Mouse (Mus musculus): ENCODE results near the gene Ppp1r15b. TPM values are rescaled to one million over a fixed set of nuclear protein-coding genes. Genes with fewer than 3 reads are reported as not detected.

The Ppp1r15b gene
- total RNA-seq, 2 experiments from 2014 or later, result 43.6 to 44.1 TPM

DNA sequence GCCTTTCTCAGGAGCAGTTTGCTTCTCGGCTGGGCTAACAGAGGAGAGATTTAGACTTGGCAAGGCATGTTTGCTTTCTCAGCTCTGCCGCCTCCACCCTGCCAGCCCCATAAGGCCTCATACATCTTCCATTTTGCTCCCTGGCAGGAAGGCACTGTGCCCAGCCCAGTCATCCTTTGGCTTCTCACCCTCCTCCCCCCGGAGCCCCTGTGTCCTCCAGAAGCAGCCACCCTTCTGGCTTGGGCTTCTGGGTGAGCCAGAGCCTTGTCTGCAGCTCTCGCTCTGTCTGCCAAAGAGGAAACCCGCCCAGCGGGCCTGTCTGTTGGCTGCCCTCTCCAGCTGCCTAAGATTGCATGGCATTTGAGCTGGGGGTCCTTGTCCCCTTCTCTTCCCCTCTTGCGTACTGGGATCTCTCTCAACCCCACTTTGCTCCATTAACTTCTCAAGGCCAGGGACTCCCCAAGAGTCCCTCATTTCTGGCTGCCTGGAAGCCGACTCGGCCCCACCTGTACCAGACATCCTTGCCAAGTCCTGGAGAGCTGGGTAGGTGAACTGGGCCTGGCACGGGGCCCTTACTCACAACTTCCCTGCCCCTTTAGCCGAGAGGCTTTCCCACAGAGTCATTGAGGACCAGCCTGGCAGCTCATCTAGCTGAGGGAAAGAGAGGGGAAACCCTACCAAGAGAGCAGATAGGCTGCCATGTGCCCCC is 47.9 kb downstream of the Ppp1r15b start:
- peak; percentile 48 to 55 for DNase-seq (ENCODE audit: extremely low spot score in 1 of 2, low spot score in 2 of 2)
- intact Hi-C loops (cut with DNase I), result loop anchor here (2.0 to 10.0 kb wide), 2 partner anchors 172 to 426 kb away; partner anchors contain the start of gene Ren1

DNA sequence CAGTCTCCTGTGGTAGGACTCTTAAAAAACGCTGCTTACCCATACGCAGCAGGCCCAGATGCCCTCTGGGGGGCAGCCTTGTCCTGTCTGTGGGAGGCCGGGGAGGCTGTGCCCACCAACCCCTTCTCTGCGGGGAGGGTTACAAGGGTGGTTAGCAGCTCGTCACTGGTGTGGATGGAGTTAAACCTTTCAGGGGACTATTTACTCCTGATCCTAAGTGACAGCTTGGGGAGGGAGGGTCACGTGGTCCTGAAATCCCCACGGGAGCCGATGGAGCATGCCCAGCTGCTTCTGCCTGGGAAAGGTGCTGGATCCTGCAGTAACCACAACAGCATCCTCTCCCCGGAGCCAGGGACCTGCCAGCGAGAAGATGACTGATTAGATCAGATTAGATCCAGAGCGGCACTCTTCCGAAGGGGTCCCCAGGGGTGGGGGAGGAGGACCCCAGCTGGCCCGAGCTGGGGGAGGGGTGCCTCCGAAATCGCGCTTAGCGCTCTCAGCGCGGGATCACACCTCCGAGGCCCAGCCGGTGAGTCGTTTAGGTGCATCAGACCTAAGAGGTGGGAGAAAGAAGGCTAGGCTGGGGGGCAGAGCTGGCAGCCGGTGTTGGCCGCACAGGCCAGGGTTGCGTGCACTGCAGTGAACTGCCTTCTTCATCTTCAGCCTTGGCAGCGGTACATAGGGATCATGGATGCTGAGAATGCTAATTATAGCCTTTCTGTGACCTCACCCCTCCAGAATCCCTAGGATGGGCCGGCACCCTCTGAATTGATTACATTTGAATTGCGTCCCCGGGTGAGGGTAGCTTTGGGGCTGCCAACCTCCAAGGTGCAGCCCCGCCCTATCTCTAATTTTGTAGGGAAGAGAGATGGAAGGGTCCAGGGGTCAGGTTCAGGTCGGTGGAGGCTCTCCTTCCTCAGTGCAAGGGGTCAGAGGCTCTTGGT is 50.4 kb downstream of the Ppp1r15b start:
- intact Hi-C loops (cut with DNase I), result loop anchor here (10.0 kb wide), 1 partner anchor 83 kb away; no protein-coding TSS in a partner anchor
- peak; percentile 85 to 86 for DNase-seq (ENCODE audit: extremely low spot score in 1 of 2, low spot score in 2 of 2)

DNA sequence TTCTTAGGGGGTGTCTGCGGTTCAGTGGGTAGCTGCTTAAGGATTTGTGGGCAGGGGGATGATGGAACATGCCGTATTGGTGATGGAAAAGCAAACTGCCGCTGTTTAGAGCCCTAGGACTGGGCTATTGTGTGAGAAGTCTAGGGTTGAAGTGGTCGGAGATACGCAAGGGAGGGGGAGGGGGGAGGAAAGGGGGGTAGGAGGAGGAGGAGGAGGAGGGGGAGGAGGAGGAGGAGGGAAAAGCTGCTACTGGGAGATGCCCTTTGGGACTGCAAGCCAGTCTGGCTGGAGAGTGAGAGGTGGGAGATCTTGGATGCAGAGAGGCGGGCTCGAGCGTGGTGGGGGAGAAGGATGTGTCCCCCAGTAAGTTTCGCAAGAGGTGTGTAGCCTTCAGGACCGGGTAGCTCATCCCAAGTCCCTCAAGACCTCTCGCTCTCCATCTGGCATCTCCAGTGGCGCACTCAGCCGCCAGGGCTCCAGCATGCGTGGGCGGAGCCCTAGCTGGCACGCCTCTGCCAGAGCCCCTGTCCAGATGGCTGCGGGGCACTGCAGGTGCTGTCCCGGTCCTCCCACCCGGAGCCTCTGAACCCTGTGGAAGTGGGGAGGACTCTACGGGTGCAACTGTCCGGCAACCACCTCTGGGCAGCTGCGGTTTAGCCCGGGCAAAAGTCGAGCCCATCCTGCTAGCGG is 51.2 kb downstream of the Ppp1r15b start:
- intact Hi-C loops (cut with DNase I), result loop anchor here (10.0 kb wide), 1 partner anchor 83 kb away; no protein-coding TSS in a partner anchor

DNA sequence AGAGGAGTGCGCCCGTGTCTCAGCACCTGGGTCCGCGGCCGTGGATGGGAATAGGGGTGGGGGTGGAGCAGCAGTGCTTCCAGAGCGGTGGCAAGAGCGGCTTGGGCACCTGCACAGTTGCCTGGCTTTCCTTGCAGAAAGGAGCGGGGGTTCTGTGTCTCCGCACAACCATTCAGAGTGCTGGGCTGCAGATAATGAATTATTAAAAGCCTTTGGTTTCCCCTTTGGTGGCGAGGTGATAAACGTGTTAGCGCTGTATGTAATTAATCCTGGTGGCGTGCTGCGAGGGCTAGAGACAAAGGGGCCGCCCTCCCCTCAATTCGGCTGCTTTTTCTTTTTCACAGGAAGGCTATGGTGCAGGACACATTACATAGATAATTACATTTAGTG is 51.8 kb downstream of the Ppp1r15b start:
- intact Hi-C loops (cut with DNase I), result loop anchor here (10.0 kb wide), 1 partner anchor 82 kb away; no protein-coding TSS in a partner anchor
- DNase-seq (ENCODE audit: extremely low spot score in 1 of 2, low spot score in 2 of 2), result no peak

More for the DNA sequence above, 51.2 kb downstream of the Ppp1r15b start:
- DNase-seq (ENCODE audit: extremely low spot score in 1 of 2, low spot score in 2 of 2), result peak; percentile 53 to 78

DNA sequence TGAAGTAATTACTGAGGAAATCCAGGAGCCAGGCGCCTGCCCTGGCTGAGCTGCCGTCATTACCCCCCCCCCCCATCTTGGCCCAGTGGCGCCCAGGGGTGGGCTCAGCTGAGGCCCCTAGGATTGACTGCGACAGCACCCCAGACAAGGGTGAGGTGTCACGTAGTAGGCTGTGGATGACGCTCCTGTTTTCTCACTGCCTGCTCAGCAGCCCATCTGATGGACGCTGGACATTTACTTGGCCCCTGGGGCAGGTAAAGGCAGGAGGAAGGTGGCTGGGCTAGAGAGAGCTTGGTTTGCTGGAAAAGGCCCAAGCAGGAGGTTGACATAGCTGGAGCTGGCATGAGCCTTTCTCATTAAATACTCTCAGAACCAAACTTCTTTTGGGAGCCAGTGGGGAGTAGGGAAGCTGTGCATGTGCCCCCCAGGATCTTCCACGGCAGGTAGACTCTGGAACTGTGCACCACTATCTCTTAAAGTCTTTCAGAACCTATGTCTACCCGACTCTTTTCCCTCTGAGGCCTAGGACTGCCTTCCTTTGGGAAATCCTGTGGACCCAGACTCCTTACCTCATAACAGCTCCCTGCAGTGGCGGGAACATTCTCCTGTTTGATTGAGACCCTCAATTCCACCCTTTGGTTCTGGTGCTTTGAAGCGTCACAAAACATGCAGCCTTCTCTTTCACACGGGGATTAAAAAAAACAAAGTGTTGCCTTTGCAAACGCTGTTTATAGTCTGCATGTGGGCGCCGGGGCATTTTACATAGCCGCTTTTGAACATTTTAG is 52.4 kb downstream of the Ppp1r15b start:
- no peak for DNase-seq (ENCODE audit: extremely low spot score in 1 of 2, low spot score in 2 of 2)
- intact Hi-C loops (cut with DNase I), result loop anchor here (10.0 kb wide), 1 partner anchor 81 kb away; no protein-coding TSS in a partner anchor

- intact Hi-C loops (cut with DNase I), result loop anchor here (10.0 kb wide), 1 partner anchor 77 kb away; no protein-coding TSS in a partner anchor
- peak; percentile 54 to 83 for DNase-seq (ENCODE audit: extremely low spot score in 1 of 2, low spot score in 2 of 2)
Observed at GRCm38 (mm10) chr1:133187948-133188680, 57.2 kb downstream of the Ppp1r15b start.

- no peak for DNase-seq (ENCODE audit: extremely low spot score in 1 of 2, low spot score in 2 of 2)
- intact Hi-C loops (cut with DNase I), result loop anchor here (10.0 kb wide), 1 partner anchor 76 kb away; no protein-coding TSS in a partner anchor
Observed at GRCm38 (mm10) chr1:133188719-133189118, 57.8 kb downstream of the Ppp1r15b start.

Other genes with a start within 250 kb of the Ppp1r15b start
- 10 to 100 TPM; 78.7 to 82.2 TPM for gene Mdm4, start 100.6 kb upstream of the Ppp1r15b start, total RNA-seq (2021)
- 10 to 100 TPM; 27.3 to 28.6 TPM for gene Pik3c2b, start 85.5 kb upstream of the Ppp1r15b start, total RNA-seq (2021)
- gene Plekha6, start 33.1 kb downstream of the Ppp1r15b start, total RNA-seq (2021), result 10 to 100 TPM; 57.2 to 59.3 TPM
- gene Golt1a, start 178.7 kb downstream of the Ppp1r15b start, total RNA-seq (2021), result under 1 TPM in 1 of 2 experiments, not detected in 1; 0.39 TPM
- gene Kiss1, start 190.7 kb downstream of the Ppp1r15b start, total RNA-seq (2021), result not detected
- not detected for gene Ren1, start 219.4 kb downstream of the Ppp1r15b start, total RNA-seq (2021)
- gene Etnk2, start 232.4 kb downstream of the Ppp1r15b start, total RNA-seq (2021), result 10 to 100 TPM in 1 of 2 experiments, 1 to 10 TPM in 1; 6.0 to 10.2 TPM

Measured in left cerebral cortex, postnatal 10 days (tissue).